Mouse (Mus musculus): ENCODE data around the gene Dgat2l6. TPM values are rescaled to one million over a fixed set of nuclear protein-coding genes. Genes with fewer than 3 reads are reported as not detected.

Gene Dgat2l6
- not detected for total RNA-seq (2021)
- long read RNA-seq, experiment 1: 0 reads
- long read RNA-seq, experiment 2: 0 reads

DNA sequence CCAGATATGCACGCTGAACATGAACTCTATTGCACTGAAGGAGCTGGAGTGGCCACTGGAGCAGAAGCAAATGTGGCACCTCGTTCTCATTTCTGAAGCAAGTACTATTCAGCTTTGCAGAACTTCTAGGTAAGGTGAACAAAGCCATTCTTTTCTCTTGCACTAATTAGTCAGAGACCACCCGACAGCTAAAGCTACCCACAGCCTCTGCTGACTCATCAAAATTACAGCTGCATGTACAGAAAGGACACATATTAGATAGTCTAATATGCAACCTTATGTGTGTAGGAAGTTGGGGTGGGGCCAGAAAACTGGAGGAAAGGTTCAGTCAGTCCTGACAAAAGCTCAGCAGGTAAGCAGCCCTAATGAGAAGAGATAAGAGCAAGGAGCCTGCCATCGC, at the start of gene Dgat2l6:
TSS of gene Dgat2l6 (plus strand) at position 368 of the 400 bp plus-strand sequence.
- DNase-seq (ENCODE audit: low spot score in 2 of 2): no peak

DNA sequence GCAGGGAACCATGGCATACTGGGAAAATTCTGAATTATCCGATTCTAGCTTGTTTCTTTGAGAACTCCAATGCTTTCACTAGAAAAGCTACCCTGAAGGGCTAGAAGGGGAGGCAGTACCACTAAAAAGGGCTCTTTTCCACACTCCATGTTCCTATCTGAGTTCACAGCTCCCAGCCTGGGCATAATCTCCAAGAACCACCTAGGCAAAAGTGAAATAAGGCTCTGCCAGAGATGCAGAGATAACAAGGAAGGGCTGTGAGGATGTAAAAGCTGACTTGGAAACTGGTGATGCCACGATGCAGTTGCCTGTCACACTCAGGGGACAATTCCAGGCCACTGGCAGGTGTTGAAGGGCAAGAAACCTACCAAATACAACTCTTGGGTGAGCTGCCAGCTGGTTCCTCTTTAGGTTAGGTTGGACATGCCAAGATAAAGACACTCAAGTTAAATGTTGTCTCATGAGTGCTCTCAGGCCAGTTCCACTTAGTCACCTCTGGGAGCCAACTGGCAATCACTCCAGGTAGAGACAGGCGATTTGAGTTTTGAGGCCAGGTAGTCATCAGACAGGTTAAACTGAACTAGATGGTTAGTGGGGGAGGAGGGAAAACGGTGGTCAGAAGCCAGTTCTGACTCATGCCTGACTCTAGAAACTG, 48.9 kb upstream of the Dgat2l6 start:
- DNase-seq (ENCODE audit: low spot score in 2 of 2): no peak

DNA sequence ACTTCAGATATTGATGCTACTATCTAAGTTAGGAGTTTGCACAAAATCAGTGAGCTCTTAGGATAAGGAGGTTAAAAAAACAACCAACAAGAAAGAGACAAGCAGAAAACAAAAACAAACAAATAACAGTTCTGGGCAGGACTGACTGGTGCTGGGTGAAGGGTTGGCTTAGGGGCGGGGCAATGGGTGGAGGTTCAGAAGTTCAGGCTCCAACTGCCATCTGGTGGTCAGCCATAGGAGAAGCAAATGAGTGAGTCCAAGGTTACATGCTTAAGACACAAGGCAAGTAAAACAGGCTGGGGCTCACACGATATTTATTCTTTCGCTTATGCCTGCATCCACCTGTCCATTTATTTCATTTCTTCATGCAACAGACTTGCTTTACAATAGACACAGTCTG, 44.3 kb upstream of the Dgat2l6 start:
- DNase-seq (ENCODE audit: low spot score in 2 of 2): peak; percentile 14 to 58

DNA sequence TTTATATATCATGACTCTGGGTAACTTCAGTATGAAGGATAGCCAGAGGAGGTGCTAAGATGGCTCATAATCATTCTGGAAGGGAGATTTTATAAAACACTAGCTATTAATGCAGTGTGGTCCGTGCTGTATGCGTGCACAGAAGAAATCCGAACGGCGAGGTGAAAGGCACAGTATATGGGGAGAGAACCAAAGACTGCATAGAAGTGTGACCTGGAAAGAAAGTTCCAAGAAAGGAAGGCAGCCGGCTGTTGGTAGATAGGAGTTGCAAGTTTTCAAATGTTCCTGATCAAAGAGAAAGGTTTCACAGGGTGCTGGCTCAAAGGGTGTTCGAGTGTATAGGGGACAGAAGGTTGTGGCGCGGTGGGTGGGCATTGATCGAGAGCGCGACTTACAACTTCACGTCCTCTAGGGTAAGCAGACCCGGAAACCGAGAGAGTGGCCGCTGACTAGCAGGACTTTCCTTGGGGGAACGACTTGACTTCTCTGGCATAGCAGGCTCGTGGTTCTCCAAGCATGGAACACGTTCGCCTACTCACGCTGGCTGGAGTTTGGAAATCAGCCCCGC, 31.1 kb upstream of the Dgat2l6 start:
- DNase-seq (ENCODE audit: low spot score in 2 of 2): no peak

DNA sequence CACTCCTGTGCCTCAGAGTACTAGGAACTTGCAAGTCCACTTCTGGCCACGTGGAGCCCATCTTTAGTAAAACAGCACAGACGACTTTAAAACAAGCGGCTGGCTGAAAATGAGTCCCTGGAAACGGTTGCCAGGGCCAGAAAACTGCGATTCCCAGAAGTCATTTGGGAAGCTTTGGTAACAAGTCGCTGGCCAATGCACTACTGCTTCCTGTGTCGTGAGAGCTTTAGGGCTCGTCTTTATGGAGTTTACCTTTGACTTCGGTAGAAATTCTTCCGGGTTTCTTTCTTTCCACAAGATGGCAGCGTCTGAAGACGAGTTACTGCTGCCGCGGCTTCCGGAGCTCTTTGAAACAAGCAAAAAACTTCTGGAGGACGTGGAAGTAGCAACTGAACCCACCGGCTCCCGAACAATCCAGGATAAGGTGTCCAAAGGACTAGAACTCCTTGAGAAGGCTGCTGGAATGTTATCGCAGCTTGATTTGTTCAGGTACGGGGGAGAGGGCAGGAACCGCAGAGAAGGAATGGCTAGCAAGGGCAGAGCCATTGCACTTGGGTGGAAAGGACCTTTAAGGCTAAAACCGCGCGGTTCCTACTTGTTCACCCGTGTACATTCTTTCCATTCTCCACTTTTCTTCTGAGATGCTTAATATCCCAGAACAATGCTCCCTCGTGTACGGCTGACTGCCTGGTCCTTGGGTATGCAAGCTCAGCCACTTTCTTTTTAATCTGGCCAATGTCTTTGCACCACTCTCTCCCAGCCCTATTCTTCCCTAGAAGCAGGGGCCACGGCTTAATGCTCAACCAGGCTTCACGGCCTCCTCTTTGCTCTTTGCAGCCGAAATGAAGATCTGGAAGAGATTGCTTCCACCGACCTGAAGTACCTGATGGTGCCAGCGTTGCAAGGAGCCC, 30.3 kb upstream of the Dgat2l6 start, which contains the start of gene Igbp1:
TSS of gene Igbp1 (plus strand) at position 224 of the 911 bp plus-strand sequence.
- peak; percentile 58 to 89 for DNase-seq (ENCODE audit: low spot score in 2 of 2)

DNA sequence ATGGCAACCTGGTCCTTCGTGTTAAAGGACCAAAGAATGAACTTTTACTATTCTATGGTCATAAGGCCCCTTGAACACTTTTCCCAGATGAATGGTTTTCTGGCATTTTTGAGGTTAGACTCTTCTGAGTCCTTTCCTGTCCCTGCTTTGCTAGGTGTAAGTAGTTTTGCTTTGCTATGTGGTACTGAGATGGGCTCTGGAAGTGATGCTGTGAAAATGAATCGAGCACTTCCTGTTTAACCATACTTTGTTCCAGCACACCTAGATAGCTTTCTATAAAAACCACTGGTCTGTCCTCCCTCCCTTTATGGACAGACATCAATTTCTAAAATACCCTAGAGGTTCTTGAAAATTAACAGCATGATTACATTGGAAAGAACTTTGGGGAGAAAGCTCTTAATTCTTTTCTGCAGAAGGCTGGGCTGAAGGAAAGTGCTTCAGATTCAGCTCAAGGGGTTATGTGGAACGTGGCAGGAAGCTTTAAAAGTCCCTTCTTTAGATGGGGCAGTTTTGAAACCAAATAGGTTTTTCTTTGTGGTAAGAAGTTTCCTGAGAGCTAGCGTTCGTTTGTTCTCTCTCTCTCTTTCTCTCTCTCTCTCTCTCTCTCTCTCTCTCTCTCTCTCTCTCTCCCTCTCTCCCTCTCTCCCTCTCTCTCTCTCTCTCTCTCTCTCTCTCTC, 20.3 kb upstream of the Dgat2l6 start:
- DNase-seq (ENCODE audit: low spot score in 2 of 2): no peak

DNA sequence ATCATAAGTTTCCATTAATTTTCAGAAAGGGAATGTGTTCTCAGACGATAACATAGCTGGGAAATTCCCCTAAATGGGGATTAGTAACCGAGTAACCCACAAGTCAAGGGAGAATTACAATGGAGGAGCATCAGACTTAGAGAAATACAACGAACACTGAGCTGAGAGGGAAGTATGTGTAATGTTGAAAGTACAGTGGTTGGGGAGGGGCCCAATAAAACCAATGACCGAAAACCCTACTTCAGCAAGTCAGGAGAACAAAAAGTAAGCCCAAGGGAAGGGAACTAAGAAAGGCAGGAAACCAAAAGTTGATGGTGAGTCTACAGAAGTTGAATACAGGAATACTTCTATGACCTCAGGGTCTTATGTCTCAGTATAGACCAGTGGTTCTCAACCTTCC, 16.5 kb upstream of the Dgat2l6 start:
- no peak for DNase-seq (ENCODE audit: low spot score in 2 of 2)

DNA sequence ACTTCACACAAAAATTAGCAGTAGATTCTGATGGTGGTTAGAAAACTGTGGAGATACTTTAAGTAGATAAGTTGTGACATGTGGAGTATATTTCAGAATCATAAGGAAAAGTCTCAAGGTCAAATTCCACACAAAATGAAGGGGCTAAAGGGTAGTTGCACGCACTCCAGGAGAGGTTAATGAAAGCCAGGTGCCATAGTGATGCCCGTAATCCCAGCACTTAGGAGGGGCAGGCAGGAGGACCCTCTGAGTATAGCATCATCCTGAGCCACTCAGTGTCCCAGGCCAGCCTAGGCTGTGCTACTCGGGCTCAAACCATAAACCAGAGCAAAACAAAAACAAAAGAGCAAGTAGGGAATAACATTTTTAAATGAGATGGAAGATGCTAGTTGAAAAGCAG, 14.7 kb upstream of the Dgat2l6 start:
- no peak for DNase-seq (ENCODE audit: low spot score in 2 of 2)

DNA sequence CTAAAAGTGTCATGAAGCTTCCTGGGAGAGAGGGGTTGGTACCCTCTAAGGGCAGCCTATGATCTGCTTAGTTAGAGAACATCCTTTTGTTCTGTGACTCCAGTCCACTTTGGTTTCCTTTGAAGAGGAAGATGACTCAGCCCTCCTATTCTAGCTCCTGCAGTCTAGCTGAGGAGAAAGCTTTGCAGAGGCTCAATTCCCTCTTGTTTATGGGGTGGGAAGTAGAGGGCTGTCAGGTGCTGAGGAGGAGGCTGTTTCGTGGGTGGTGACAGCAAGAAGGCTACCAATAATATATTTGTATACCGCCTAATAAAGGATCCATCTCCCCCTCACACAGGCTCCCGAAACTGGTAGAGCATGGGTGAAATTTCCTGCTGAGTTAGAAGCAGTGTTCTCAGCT, 8.0 kb upstream of the Dgat2l6 start:
- no peak for DNase-seq (ENCODE audit: low spot score in 2 of 2)

DNA sequence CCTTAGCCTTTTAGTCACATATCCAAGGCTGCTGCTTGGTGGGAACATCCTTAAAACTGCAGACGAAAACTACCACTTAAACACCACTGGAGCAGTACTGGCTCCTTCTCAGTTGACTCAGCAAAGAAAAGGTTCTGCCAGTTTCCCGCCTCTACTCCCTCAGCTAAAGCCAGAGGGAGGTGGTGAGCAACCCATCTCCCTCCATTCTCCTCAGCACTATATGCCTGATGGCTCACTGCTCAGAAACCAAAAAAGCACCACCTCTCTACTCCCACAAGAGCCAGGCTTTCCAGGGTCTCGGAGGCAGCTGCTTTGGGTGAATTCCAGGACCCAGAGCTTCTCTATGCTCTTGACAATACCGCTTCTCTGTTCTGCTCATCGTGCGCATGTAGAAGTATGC, 7.0 kb upstream of the Dgat2l6 start:
- no peak for DNase-seq (ENCODE audit: low spot score in 2 of 2)

GRCm38 (mm10) chrX:100518532-100518931, 6.1 kb upstream of the Dgat2l6 start:
- DNase-seq (ENCODE audit: low spot score in 2 of 2): no peak

DNA sequence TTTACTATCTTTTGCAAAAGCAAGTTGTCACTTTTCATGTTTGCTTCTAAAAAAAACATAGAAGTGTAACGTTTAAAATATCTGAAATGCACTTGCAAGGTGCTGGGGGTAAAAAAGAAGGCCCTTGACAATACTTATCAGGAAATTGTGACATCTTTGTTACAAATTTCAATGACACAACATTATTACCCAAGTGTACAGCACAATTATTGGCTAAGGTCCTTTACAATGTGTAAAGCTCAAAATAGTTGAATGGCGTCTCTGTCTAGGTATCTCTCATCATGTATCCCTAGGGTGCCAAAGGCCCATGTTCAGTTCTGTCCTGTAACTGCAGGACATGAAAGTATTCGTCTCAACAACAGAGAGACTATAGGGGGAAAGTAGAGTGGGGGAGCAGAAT, 31.4 kb downstream of the Dgat2l6 start:
- DNase-seq (ENCODE audit: low spot score in 2 of 2): no peak

- DNase-seq (ENCODE audit: low spot score in 2 of 2): no peak
Measured at GRCm38 (mm10) chrX:100565696-100566095, 41.1 kb downstream of the Dgat2l6 start.

DNA sequence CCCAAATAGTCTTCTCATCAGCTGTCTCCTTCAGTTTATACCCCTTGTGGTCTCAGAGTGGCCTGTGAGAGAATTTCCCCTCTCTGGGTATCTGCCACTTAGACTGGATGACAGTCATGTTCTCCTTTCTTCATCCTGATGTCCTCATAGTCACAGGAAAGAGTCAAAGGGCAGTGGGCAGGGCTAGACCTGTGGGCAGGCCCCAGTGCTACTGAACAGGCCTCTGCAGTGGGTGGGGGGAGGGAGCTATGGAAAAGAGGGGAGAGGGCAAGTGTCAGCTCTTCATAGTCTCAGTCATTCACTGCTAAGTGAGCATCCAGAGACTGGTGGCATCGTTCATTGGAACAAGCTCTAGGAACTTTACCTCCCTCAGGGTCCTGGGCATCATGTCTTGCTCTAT, 47.3 kb downstream of the Dgat2l6 start, which contains the start of gene Awat1:
TSS of gene Awat1 (plus strand) at position 301 of the 400 bp plus-strand sequence.
- DNase-seq (ENCODE audit: low spot score in 2 of 2): no peak

GRCm38 (mm10) chrX:100594791-100595190, 70.2 kb downstream of the Dgat2l6 start, which contains the start of gene P2ry4:
TSS of gene P2ry4 (minus strand) at chrX:100594869.
- no peak for DNase-seq (ENCODE audit: low spot score in 2 of 2)

Other genes with a start within 250 kb of the Dgat2l6 start
- not detected for gene Otud6a, start 95.8 kb upstream of the Dgat2l6 start, total RNA-seq (2021)
- gene Awat2, start 82.1 kb upstream of the Dgat2l6 start, total RNA-seq (2021): under 1 TPM in 1 of 2 experiments, not detected in 1; 0.16 TPM
- gene Igbp1, start 30.5 kb upstream of the Dgat2l6 start, total RNA-seq (2021): 10 to 100 TPM; 34.5 to 36.8 TPM
- not detected for gene Awat1, start 47.4 kb downstream of the Dgat2l6 start, total RNA-seq (2021)
- under 1 TPM in 1 of 2 experiments, not detected in 1; 0.07 TPM for gene P2ry4, start 70.0 kb downstream of the Dgat2l6 start, total RNA-seq (2021)
- gene Arr3, start 80.7 kb downstream of the Dgat2l6 start, total RNA-seq (2021): not detected
- gene Kif4, start 100.9 kb downstream of the Dgat2l6 start, total RNA-seq (2021): 1 to 10 TPM; 1.6 to 2.4 TPM
- 10 to 100 TPM; 36.6 to 36.7 TPM for gene Pdzd11, start 101.7 kb downstream of the Dgat2l6 start, total RNA-seq (2021)
- 10 to 100 TPM; 13.1 to 19.1 TPM for gene Gdpd2, start 205.0 kb downstream of the Dgat2l6 start, total RNA-seq (2021)
- 100 to 1,000 TPM; 138 to 153 TPM for gene Dlg3, start 242.9 kb downstream of the Dgat2l6 start, total RNA-seq (2021)